ENCODE assay signal across 9 mouse cellular contexts in genomic region chr15:7132741-7133140, GRCm38 (mm10). TPM values are rescaled to one million over a fixed set of nuclear protein-coding genes. Genes with fewer than 3 reads are reported as not detected.
DNase-seq lines count a peak whose midpoint lies in the region; ATAC-seq and TF ChIP-seq lines count a peak whose summit lies in the region.
"Had no signal": no experiment of that assay in that cellular context is flagged by ENCODE, and none has a peak within 500 bp of the region (broad histone marks: within the 10 kb centered on the region; RNA-seq: fewer than 3 reads in every experiment).

No protein-coding gene starts in this region.

- peak overlapping the region; percentile 98 for H3K27ac ChIP-seq in gastrocnemius, adult 2 months
- no peak overlapping the region for H3K27ac ChIP-seq in lung, embryonic 14.5 days (ENCODE audit: low read depth)
- no peak overlapping the region for H3K27ac ChIP-seq in hindbrain, embryonic 11.5 days (ENCODE audit: low read depth, low read length)
- H3K27ac ChIP-seq: limb, embryonic 15.5 days had no signal

- no peaks in the 10 kb centered on the region for H3K9me3 ChIP-seq in lung, embryonic 14.5 days (ENCODE audit: low read depth, low read length)
- no peaks in the 10 kb centered on the region for H3K9me3 ChIP-seq in hindbrain, embryonic 11.5 days (ENCODE audit: control insufficient read depth, low read length)
- H3K9me3 ChIP-seq: limb, embryonic 15.5 days had no signal

- H3K9ac ChIP-seq in lung, embryonic 14.5 days: no peak overlapping the region
- no peak overlapping the region for H3K9ac ChIP-seq in hindbrain, embryonic 11.5 days (ENCODE audit: low read depth, low read length)
- H3K9ac ChIP-seq: limb, embryonic 15.5 days had no signal

- ATAC-seq in lung, embryonic 14.5 days (ENCODE audit: insufficient read depth): no peak
- ATAC-seq in hindbrain, embryonic 11.5 days (ENCODE audit: low FRiP score): no peak

- no peaks in the 10 kb centered on the region for H3K27me3 ChIP-seq in lung, embryonic 14.5 days (ENCODE audit: insufficient read depth, low read length)
- H3K27me3 ChIP-seq in hindbrain, embryonic 11.5 days (ENCODE audit: control insufficient read depth, insufficient read depth, low read length): no peaks in the 10 kb centered on the region; the same call in 1 of the 2 replicates

- peaks cover 16% of the 10 kb centered on the region for H3K4me1 ChIP-seq in lung, embryonic 14.5 days (ENCODE audit: insufficient read depth)
- no peaks in the 10 kb centered on the region; the same call in 1 of the 2 replicates for H3K4me1 ChIP-seq in hindbrain, embryonic 11.5 days (replicated peaks; ENCODE audit: control insufficient read depth, insufficient read depth, low read length)

- H3K36me3 ChIP-seq in lung, embryonic 14.5 days (ENCODE audit: insufficient read depth): 0 out of 2 replicates have a peak, but pooled peaks cover 3% of the 10 kb centered on the region
- no peaks in the 10 kb centered on the region for H3K36me3 ChIP-seq in hindbrain, embryonic 11.5 days (ENCODE audit: control insufficient read depth, insufficient read depth, low read length)
- H3K36me3 ChIP-seq: limb, embryonic 15.5 days had no signal

- peak overlapping the region; percentile 99 for H3K4me3 ChIP-seq in gastrocnemius, adult 2 months
- no peak overlapping the region for H3K4me3 ChIP-seq in lung, embryonic 14.5 days (ENCODE audit: low read depth, low read length)
- no peak overlapping the region for H3K4me3 ChIP-seq in hindbrain, embryonic 11.5 days (ENCODE audit: low read depth, low read length)
- H3K4me3 ChIP-seq: limb, embryonic 15.5 days had no signal

- TF ChIP-seq CTCF in gastrocnemius, adult 2 months (IDR thresholded peaks at IDR 0.05): peak; percentile 47
- TF ChIP-seq CTCF in lung, embryonic 14.5 days (IDR thresholded peaks at IDR 0.05; ENCODE audit: low read depth): peak; percentile 57

- intact Hi-C loops in gastrocnemius, adult 2 months (cut with DNase I): loop anchor here (5.0 kb wide), 1 partner anchor 35 kb away; no protein-coding TSS in a partner anchor

- DNase-seq in gastrocnemius, adult 2 months: peak; percentile 58
- no peak for DNase-seq in gastrocnemius, adult 18-20 months (ENCODE audit: low spot score)
- peak; percentile 33 for DNase-seq in ovary, postnatal 36 days (ENCODE audit: low spot score)
- DNase-seq in ovary, postnatal 10 days (ENCODE audit: low spot score): no peak
- no peak for DNase-seq in lung, embryonic 14.5 days
- DNase-seq in thymus, postnatal 4 days: peak; percentile 63
- DNase-seq in hindbrain, embryonic 11.5 days (ENCODE audit: low spot score): no peak
- DNase-seq in MN1 (ENCODE audit: low spot score): no peak

- 52% methylated on average over 13 of the region's 13 CpGs for WGBS in lung, embryonic 14.5 days
- 45% methylated on average over 13 of the region's 13 CpGs for WGBS in hindbrain, embryonic 11.5 days

- no peak overlapping the region for H3K4me2 ChIP-seq in lung, embryonic 14.5 days
- H3K4me2 ChIP-seq in hindbrain, embryonic 11.5 days (replicated peaks; ENCODE audit: low read depth, low read length): no peak overlapping the region
- H3K4me2 ChIP-seq: limb, embryonic 15.5 days had no signal

RNA-seq across cellular contexts. Expression of gene Lifr, which starts 42.3 kb away (rescaled TPM):
- 10 to 100 TPM; 66.2 to 83.3 TPM for total RNA-seq in gastrocnemius, adult 2 months (2021)
- 10 to 100 TPM; 47.9 to 50.9 TPM for total RNA-seq in gastrocnemius, adult 18-20 months (2021)
- 30.5 and 31.0 TPM in 2 replicates for polyA plus RNA-seq in lung, embryonic 14.5 days (2014; fragmentation: Nextera tagmentation; extraction: Ambion mirVana)
- 20.1 and 24.9 TPM in 2 replicates for polyA plus RNA-seq in hindbrain, embryonic 11.5 days (2014; fragmentation: Nextera tagmentation; extraction: Ambion mirVana)

Comparison
In these comparisons a context has a peak if more than half of its experiments do, and no peak if none do; other contexts are left out.
1. DNase-seq: peak in gastrocnemius, adult 2 months (single experiment), ovary, postnatal 36 days (single experiment) and thymus, postnatal 4 days (single experiment); none in gastrocnemius, adult 18-20 months (single experiment), ovary, postnatal 10 days (single experiment), lung, embryonic 14.5 days (single experiment), hindbrain, embryonic 11.5 days (single experiment) and MN1 (single experiment).